Mouse (Mus musculus): ENCODE data around the gene Cox4i2.

Cox4i2 gene

DNA sequence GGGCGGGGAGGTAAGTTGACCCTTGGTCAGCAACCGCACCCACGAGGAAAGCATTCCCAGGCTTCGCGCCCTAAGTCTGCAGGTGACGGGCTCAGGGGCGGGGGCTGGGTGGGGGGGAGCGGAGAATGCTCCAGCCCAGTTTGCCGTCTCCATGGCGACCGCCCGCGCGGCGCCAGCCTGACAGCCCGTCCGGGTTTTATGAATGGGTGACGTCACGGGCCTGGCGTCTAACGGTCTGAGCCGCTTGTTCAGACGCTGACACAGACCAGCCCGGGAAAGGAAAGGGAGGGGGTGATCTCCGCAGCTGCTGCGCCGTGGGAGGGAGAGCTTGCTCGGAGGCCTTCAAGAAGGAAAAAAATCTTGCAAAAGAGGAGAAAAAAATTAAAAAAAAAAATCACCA lies 19.0 kb upstream of the Cox4i2 start:
- peak; percentile 99 for DNase-seq (ENCODE audit: low spot score)

DNA sequence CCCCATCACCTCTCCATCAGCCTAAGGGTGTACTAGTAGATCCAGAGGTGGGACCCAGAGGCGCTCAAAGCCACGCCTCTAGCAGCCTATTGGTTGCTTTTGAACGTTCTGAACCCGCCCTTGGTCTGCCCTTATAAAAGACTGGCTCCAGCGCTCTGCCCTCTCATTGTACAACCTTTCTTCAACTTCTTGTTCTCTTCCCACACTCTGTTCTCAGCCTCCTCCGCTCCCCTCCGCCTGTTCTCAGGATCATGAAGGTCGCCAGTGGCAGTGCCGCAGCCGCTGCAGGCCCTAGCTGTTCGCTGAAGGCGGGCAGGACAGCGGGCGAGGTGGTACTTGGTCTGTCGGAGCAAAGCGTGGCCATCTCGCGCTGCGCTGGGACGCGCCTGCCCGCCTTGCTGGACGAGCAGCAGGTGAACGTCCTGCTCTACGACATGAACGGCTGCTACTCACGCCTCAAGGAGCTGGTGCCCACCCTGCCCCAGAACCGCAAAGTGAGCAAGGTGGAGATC lies 17.8 kb upstream of the Cox4i2 start, which contains the start of gene Id1:
Gene Id1 (plus strand): TSS at position 162 of the 512 bp plus-strand sequence.
- DNase-seq (ENCODE audit: low spot score) = peak; percentile 92

DNA sequence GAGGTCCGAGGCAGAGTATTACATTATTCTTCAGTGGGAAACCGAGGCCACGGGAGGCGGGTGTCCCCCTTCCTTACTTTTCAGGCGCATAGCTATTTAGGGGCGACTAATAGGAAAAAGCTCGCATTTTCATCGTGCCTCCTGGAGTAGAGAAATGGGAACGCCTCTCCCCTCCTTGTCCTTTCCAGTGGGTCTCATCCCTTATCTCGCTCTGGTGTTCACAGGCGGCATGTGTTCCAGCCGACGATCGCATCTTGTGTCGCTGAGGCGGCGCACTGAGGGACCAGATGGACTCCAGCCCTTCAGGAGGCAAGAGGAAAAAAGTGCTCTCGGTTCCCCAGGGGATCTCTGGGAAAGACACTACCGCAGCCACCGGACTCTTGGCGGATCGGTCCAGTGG lies 17.2 kb upstream of the Cox4i2 start:
- DNase-seq (ENCODE audit: low spot score) = no peak

DNA sequence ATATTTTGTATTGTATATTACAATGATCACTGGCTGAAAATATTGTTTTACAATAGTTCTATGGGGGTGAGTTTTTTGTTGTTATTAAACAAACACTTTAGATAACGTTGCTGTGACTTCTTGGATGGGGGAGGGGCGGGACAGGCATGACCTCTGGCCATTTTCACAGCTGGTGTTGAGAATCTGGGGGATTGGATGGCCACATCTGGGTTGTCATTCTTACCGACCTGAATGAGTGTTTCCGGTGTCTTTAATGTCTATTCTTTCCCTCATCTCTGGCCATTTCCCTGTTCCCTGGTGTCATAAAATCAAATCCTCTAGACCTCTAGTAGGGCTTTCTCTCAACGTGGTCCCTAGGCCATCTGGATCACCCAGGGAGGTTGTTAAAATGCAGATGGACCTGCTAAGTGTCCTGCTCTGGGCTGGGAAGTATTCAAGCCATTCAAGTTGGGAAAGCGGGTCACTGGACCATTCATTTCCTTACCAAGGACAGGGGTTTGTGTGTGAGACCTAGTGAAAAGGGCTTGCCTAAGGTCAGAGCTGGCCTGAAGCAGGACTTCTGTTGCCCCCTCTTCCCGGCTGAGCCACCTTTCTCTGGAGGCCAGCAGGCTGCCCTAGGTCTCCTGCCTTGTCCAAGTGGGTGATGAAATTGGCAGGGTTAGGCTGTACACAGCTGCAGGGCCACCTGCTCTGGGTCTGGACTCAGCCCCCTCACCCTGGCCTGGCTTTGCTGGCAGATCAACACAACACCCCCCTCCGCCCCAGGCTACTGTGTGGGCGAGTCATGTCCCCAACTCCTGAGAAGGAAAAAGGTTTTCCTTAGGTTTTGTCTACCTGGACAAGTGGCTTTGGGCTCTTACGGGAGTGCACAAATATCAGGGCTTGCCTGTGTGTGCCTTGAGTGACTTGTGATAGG lies 16.4 kb upstream of the Cox4i2 start:
- no peak for DNase-seq (ENCODE audit: low spot score)

DNA sequence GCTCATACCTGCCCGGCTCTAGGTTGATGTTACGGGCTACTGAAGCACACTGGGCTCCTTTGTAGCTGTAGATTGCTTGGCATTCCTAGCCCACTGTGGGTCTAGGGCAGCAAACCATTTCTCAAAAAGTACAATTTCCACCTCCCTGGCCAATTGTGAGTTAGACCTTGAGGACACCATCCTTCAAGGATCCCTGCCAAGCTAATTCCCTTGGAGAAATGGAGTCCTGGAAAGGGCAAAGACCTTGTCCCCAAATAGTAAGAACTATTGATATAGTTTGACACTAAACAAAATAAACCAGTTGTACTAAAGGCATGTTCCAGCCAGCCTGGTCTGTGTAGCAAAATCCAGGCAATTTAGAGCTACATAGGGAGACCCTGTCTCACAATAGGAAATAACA lies 15.6 kb upstream of the Cox4i2 start:
- DNase-seq (ENCODE audit: low spot score) = no peak

DNA sequence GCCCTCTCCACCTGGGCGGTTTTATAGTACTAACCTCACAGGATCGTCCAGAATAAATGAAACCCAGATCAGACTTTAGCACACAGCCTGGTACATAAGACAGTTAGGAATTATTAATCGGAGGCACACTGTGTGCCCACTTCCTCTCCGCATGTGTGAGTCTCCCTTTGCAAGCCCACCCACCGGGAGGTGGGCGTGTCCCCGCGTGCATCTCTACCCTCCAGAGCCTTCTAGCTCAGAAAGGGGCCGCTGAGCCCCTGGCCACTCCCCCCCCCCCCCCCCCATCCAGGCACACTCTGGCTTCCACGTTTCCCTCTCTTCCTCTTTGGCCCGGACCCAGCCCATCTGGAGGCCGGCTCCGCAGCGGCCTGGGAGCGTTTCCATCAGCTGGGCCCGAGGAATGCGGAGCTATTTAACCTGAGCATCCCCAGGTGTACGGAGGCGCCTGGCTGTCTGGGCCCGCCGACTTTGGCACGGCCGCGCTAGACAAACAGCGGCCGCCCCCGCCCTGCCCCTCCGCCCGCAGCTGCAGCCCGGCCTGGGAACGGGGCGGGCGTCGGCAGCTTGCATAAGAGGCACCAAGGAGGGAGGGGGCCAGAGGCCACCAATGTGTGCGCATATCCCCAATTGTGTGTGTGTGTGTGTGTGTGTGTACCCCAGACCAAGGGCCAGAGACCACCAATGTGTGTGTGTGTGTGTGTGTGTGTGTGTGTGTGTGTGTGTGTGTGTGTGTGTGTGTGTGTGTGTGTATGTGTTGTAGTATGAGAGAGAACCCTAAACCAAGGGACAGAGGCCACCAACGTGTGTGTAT lies 14.7 kb upstream of the Cox4i2 start:
- peak; percentile 92 for DNase-seq (ENCODE audit: low spot score)

DNA sequence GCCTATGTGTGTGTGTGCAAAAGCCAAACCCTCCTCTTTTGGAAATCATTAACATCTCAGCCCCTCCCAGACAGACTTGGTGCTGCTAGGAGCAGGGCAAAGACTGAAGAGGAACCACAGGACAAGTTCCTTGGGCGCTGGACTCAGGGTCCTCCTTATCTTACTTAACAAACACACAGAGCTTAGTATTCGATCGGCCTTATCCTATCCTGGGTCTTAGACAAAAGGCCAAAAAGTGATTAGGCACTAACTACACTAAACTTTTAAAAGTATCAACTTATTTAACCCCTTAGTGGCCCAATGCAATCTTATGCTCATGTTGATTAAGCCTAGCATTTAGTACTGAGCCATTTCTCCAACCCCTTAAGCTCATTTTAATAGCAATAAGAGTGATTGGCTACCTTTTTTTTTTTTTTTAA lies 14.1 kb upstream of the Cox4i2 start:
- DNase-seq (ENCODE audit: low spot score) = peak; percentile 56

DNA sequence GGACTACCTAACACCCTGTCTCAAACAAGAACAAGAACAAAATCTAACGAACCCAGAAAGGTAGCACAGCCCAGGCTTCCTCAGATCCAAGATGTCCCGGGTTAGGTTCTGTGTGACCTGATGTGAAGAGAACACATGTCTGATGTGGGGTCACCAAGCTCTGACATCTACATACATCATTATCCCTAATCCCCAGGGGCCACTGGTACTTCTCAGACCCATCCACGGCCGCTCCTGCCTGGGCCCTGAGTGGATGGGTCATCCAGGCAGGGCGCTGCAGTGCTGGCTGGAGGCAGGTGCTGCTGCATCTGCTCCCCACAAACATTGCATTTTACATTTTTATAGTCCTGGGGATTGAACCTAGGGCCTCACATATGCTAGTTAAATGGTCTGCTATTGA lies 13.5 kb upstream of the Cox4i2 start:
- DNase-seq (ENCODE audit: low spot score) = no peak

DNA sequence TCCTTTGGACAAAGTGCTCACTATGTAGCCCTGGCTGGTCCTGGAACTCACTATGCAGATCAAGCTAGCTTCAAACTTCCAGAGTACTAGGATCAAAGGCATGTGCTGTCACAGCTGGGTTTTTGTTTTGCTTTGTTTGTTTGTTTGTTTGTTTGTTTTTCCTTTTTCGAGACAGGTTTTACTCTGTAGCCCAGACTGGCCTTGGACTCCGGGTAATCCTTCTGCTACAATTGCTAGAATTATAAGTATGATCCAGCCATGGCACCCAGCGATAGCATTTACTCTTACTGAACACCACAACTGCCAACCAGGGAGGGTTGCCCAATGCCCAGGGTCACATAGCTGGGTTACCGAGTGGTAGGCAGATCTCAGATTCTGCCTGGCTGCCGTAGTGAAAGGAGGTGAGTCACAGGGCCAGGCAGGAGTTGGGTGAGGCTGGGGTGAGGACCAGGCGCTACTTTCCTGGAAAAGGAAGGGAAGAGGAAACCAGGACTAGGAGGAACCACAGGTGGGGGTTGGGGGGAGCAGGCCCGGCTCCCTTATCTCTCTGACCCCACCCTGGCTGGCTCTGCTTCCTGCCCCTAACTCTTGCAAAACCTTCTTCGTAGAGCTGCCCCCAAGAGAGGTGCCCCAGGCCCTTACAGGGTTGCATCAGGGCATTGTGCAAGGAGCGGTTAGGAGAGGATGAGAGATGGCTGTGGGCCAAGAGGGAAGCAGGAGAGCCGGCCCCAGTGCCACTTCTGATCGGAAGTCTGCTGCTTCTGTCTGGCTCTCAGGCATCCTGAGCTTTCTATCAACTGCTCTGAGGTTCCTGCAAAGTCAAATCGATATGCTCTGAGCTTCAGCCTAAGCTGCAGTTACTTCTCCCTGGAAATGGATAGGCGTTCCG lies 12.6 kb upstream of the Cox4i2 start:
- peak; percentile 87 for DNase-seq (ENCODE audit: low spot score)

DNA sequence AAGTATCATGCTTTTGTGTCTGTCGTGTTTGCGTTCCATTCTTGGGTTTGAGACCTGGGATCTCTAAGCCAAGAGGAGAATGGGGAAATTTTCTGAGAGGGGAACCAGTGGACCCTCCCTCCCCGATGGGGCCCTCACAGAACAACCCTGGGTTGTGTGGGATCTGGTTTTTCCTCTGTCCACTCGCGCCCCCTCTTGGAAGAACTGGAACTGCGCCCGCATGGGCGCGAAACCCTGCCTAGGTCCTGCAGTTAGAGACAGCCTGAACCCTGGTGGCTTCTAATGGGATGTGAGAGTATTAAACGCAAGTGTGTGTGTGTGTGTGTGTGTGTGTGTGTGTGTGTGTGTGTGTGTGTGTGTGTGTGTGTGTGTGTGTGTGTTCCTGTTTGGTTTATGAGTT lies 11.5 kb upstream of the Cox4i2 start:
- DNase-seq (ENCODE audit: low spot score) = peak; percentile 82

DNA sequence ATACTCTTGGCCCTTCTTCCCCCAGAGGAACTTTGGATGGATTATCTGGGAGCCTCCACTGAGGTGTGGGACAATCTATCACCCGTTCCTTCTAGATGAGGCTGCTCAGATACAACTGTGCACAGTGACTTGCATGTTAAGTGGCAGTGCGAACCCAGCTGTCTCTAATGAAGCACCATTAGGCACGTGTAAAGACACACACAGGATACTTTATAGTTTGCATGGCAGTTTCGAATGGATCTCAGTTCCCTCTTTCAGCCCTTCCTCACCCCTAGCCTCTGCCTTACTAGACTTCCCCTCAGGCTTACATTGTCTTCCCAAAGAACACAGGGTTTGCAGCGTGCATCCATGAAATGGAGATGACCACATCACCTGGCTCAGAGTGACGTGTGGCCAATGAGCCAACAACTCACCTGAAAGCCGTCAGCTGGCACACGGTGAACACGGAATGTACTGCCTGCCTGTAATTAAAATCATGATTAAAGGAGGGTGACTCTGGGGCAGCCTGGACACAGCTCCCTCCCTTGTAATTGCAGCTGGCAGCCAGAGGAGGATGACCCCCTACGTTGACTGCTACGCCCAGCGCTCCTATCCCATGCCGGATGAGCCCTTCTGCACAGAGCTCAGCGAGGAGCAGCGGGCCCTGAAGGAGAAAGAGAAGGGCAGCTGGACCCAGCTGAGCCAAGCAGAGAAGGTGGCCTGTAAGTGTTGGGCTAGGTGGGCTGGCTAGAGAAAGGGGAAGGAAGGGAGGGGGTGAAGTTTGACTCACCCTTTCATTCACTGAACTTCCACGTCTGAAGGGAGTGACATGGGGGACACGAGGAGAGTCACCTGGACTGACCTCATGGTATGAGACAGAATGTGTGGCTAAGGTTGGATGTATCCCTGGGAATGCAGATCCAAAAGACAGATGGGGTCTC lies 2.8 kb downstream of the Cox4i2 start:
- no peak for DNase-seq (ENCODE audit: low spot score)

DNA sequence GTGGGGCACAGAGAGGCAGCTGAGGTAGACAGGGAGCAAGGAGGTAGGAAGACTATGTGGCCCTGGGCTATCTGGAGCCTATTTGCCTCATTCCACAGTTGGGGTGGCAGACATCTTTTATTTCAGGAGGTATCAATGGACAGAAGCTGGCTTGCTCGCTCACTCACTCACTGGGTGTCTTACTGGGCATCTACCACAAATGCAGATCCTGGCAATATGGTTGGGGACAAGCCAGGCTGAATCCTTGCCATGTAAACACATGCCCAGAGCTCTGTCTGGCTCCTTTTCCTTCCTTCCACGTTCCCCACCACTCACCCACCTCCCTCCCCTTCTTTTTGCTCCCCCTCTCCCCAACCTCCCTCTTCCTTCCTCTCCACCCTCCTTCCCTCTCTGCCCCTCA lies 3.5 kb downstream of the Cox4i2 start:
- DNase-seq (ENCODE audit: low spot score) = no peak

DNA sequence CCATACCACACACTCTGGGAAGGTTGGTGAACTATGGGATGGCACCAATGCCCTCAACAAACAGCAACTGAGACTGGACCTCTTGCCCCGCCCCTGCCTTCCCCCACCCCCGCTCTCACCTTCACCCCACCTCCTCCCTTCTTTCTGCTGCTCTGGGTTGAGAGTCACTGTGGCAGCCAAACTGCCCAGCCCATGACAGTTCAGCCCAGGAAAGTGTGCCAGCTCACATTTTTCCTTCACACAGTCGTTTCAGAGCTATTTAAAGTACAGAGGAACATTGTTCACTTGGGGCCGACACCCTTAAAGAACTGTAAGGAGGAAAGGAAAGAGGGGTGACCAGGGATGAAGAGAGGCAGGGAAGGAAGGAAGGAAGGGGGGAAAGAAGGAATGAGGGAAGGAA lies 4.4 kb downstream of the Cox4i2 start:
- DNase-seq (ENCODE audit: low spot score) = no peak

DNA sequence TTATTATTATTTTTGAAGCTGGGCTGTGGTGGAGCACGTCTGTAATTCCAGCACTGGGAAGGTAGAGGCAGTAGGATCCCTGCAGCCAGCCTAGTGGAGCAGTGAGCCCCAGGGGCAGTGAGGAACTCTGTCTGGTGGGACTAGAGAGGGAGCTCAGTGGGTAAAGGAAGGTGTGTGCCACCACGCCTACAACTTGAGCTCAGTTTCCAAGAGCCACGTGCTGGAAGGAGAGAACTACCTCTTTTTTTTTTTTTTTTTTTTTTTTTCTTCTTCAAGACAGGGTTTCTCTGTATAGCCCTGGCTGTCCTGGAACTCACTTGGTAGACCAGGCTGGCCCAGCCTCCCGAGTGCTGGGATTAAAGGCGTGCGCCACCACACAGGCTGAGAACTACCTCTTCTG lies 9.3 kb downstream of the Cox4i2 start:
- no peak for DNase-seq (ENCODE audit: low spot score)

DNA sequence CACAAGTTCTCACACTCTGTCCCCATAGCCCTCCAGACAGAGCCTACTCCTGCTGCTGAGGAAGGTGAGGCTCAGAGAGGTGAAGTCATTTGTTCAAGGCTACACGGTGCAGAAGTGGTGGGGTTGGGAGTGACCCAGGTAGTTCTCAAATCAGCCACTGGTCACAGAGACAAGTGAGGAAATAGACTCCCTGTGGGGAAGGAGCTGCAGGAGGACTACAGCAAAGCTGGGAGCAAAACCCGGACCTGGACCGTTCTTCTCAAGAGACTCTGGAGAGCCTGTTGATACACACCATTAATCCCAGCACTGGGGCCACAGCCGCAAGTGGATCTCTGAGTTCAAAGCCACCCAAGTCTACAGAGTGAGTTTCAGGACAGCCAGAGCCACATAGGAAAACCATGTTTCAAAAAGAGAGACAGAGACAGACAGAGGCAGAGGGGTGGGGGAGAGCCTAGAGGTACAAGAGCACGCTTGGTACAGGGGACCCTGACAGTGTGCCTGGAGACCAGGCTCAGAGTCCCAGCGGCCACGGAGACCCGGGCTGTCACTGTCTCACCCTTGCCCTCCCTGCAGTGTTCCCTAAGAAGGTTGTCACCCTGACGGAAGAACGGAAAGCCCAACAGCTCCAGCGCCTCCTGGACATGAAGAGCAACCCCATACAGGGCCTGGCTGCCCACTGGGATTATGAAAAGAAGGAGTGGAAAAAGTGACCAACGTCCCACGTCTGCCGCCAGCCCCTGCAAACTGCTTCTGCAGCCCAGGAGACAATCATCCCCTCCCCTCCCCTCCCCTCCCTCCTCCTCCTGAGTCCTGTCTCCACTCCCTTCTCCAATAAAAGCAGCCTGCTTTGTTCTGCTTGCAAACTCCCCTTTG lies 10.4 kb downstream of the Cox4i2 start:
- DNase-seq (ENCODE audit: low spot score) = no peak

DNA sequence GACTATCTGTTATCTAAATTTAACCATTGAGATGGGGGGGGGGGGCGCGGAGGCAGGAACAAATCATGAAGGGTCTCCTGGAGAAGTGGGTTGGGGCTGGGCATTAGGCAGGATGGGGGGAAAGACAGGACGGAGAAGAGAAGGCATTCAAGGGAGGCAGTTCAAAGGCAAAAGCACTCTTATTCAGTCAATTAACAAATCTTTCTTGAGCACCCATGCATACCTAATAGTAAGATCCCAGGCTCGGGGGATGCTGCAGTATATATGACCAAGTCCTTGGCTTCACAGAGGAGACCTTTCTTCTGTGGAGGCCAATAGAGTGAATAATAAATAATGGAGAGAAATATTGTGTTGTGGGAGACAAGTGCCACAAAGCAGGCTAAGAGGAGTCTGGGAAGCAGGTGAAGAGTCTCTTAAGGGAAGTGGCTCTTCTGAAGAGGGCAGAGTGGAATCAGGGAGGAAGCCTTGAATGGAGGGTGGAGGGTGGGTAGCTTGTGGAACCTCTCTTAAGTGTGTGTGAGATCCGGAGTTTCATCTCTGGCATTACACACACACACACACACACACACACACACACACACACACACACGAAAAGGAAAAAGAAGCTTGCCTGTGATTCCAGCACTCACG lies 11.2 kb downstream of the Cox4i2 start:
- DNase-seq (ENCODE audit: low spot score) = no peak

DNA sequence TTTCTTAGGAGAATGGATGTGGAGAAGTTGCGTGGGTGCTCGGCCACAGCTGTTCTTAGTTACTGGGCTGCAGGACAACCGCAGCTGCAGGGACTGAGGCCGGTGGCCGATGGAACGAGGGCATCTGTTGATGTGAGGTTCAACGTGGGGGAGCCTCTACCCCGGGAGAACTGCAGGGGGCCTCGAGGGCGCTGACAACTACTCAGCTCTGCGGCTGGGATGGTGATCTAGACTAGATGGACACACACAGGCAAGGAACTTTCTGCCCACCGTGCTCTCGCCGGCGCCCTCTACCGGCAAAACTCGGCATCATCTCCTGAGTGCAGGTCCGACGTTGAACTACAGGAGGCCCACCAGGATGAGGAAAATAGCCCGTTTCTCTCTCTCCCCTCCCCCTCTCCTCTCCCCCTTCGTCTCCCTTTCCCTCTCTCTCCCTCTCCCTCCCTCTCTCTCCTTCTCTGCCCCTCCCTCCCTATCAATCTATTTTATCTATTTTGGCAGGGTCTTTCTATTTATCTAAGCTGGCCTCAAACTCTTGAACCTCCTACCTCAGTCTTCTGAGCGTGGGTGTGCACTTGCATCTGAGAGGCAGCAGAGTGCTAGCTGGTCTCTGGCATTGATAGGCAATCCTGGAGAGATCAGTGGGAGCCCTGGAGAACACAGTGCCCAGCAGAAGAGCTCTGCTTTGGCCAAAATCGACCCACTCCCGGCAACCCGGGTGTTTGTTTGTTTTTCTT lies 12.6 kb downstream of the Cox4i2 start:
- DNase-seq (ENCODE audit: low spot score) = peak; percentile 95

DNA sequence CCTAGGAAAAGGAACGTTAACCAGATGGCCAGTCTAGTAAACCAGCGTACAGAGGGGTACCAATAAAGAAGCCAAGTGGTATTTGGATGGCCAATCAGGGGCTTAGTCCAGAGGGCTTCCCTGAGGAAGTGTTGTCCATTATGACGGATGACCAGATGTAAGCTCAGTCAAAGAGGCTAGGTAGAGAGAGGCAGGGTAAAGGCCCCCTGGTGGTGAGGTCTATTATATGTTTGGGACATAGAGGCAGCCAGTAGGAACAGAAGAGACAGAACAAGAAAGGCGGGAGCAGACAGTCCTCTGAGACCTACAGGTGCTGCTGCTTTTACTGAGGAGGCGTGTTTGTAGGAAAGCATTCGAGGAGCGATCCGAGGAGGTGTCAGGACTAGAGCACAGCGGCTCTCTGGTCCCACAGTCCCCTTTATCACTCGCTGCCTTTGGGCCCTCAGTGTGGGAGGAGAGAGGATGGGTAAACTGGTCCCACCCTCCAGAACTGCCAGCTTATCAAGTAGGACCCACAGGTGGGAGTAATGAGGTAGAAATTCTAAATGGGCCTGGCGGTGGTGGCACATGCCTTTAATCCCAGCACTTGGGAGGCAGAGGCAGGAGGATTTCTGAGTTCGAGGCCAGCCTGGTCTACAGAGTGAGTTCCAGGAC lies 13.8 kb downstream of the Cox4i2 start:
- peak; percentile 76 for DNase-seq (ENCODE audit: low spot score)
